Comparison of ENCODE assay signal across 21 mouse cellular contexts in genomic region chr19:43607842-43608680, GRCm38 (mm10). TPM values are rescaled to one million over a fixed set of nuclear protein-coding genes. Genes with fewer than 3 reads are reported as not detected.
A peak's percentile ranks its signal among the peaks of the same experiment; 100 is the strongest.
DNase-seq lines count a peak whose midpoint lies in the region; ATAC-seq and TF ChIP-seq lines count a peak whose summit lies in the region.
"Had no signal": no experiment of that assay in that cellular context is flagged by ENCODE, and none has a peak within 500 bp of the region (broad histone marks: within the 10 kb centered on the region; RNA-seq: fewer than 3 reads in every experiment).

No protein-coding gene starts in this region.

- H3K36me3 ChIP-seq in heart, postnatal 0 days (replicated peaks; ENCODE audit: control insufficient read depth, insufficient read depth, low read length), result no peaks in the 10 kb centered on the region
- H3K36me3 ChIP-seq in megakaryocyte, embryonic 14.5 days (replicated peaks; ENCODE audit: low read length), result no peaks in the 10 kb centered on the region
- no peaks in the 10 kb centered on the region for H3K36me3 ChIP-seq in small intestine, adult 2 months (ENCODE audit: control insufficient read depth, insufficient read depth, low read length)
- H3K36me3 ChIP-seq: heart, embryonic 13.5 days had no signal

- H3K4me2 ChIP-seq in heart, postnatal 0 days (ENCODE audit: low read depth, low read length), result no peak overlapping the region
- H3K4me2 ChIP-seq: heart, embryonic 13.5 days had no signal

- no peak overlapping the region for H3K4me3 ChIP-seq in heart, postnatal 0 days (ENCODE audit: low read depth, low read length)
- H3K4me3 ChIP-seq in megakaryocyte, embryonic 14.5 days (replicated peaks), result peak overlapping the region; percentile 80
- H3K4me3 ChIP-seq in small intestine, adult 2 months (ENCODE audit: low read depth, low read length), result no peak overlapping the region; the same call in 1 of the 2 replicates
- H3K4me3 ChIP-seq: erythroblast, embryonic 14.5 days; heart, embryonic 13.5 days had no signal

- DNase-seq in heart, postnatal 0 days (ENCODE audit: low spot score), result peak; percentile 11
- DNase-seq in heart, adult 9 months (ENCODE audit: low spot score in 2 of 2), result no peak
- peak; percentile 62 for DNase-seq in brain, embryonic 14.5 days (ENCODE audit: low read depth)
- no peak for DNase-seq in adrenal gland, postnatal 10 days
- DNase-seq in spleen, postnatal 36 days (ENCODE audit: low spot score in 2 of 2), result no peak
- DNase-seq: adrenal gland, postnatal 14 days; cerebellum, adult 9-11 months; gastrocnemius, postnatal 25 days; kidney, adult 8-10 months; kidney, postnatal 4 days; lung, postnatal 36 days had no signal

- H3K27me3 ChIP-seq in heart, postnatal 0 days (ENCODE audit: control insufficient read depth, insufficient read depth, low read length), result peaks cover 98% of the 10 kb centered on the region
- peaks cover 97% of the 10 kb centered on the region for H3K27me3 ChIP-seq in megakaryocyte, embryonic 14.5 days (replicated peaks)
- H3K27me3 ChIP-seq in small intestine, adult 2 months (ENCODE audit: control insufficient read depth, insufficient read depth, low read length), result peaks cover 85% of the 10 kb centered on the region

- no peak overlapping the region for H3K27ac ChIP-seq in heart, postnatal 0 days (ENCODE audit: low read depth)
- H3K27ac ChIP-seq in small intestine, adult 2 months (ENCODE audit: insufficient read depth, low read depth, low read length), result peak overlapping the region; percentile 53; the same call in 1 of the 2 replicates
- H3K27ac ChIP-seq: heart, embryonic 13.5 days; liver, embryonic 14.5 days had no signal

- H3K9ac ChIP-seq in heart, postnatal 0 days (replicated peaks; ENCODE audit: low read depth, low read length), result no peak overlapping the region
- H3K9ac ChIP-seq: heart, embryonic 13.5 days; liver, embryonic 14.5 days had no signal

- TF ChIP-seq POLR2A in brain, embryonic 14.5 days (IDR thresholded peaks at IDR 0.05; ENCODE audit: borderline replicate concordance, extremely low read depth, insufficient read depth, insufficient read length, poor library complexity, severe bottlenecking), result no peak
- no peak for TF ChIP-seq POLR2A in small intestine, adult 2 months (IDR thresholded peaks at IDR 0.05; ENCODE audit: low read depth, low read length)

- TF ChIP-seq CTCF in heart, postnatal 0 days (IDR thresholded peaks at IDR 0.05; ENCODE audit: low read depth), result no peak
- no peak for TF ChIP-seq CTCF in brain, embryonic 14.5 days (IDR thresholded peaks at IDR 0.05; ENCODE audit: borderline replicate concordance, extremely low read depth, insufficient read depth, insufficient read length)
- TF ChIP-seq CTCF in small intestine, adult 2 months (IDR thresholded peaks at IDR 0.05; ENCODE audit: extremely low read depth, insufficient read length, insufficient replicate concordance, low read depth, low read length), result no peak

- no peaks in the 10 kb centered on the region for H3K4me1 ChIP-seq in heart, postnatal 0 days (ENCODE audit: control insufficient read depth, insufficient read depth)
- H3K4me1 ChIP-seq in megakaryocyte, embryonic 14.5 days, result peaks cover 59% of the 10 kb centered on the region
- H3K4me1 ChIP-seq in small intestine, adult 2 months (ENCODE audit: control insufficient read depth, insufficient read depth, insufficient read length, low read length), result peaks cover 4% of the 10 kb centered on the region; the same call in 1 of the 2 replicates

- H3K9me3 ChIP-seq in heart, postnatal 0 days (replicated peaks; ENCODE audit: control insufficient read depth, low read length), result no peaks in the 10 kb centered on the region
- no peaks in the 10 kb centered on the region for H3K9me3 ChIP-seq in megakaryocyte, embryonic 14.5 days
- H3K9me3 ChIP-seq: heart, embryonic 13.5 days had no signal

- WGBS in heart, postnatal 0 days, result 2% methylated on average over 11 of the region's 11 CpGs
- 3% methylated on average over 11 of the region's 11 CpGs for WGBS in small intestine, adult 2 months

- ATAC-seq in heart, postnatal 0 days (ENCODE audit: insufficient read depth, low read depth), result no peak
- no peak for ATAC-seq in megakaryocyte, adult 5-6 weeks (ENCODE audit: poor library complexity, severe bottlenecking)

- no peak for TF ChIP-seq EP300 in heart, postnatal 0 days (IDR thresholded peaks at IDR 0.05; ENCODE audit: low read depth)

RNA-seq across cellular contexts. Expression of gene Nkx2-3, which starts 4.1 kb away (rescaled TPM):
- 0.15 TPM in 1 of 2 replicates, not detected in the other for total RNA-seq in heart, postnatal 0 days (2014; rRNA removed; ENCODE audit: low replicate concordance)
- not detected in 2 replicates for polyA plus RNA-seq in heart, postnatal 0 days (2015; fragmentation: Nextera tagmentation; extraction: Ambion mirVana)
- polyA plus RNA-seq in megakaryocyte, embryonic 14.5 days (2012; ENCODE audit: insufficient read depth, low replicate concordance), result 0.18 TPM in 1 of 2 replicates, not detected in the other
- total RNA-seq in megakaryocyte, adult 5-6 weeks (2015), result not detected in 2 replicates
- total RNA-seq in megakaryocyte, adult 5-6 weeks (2017), result not detected in 2 replicates
- polyA plus RNA-seq in brain, embryonic 14.5 days (2012; rRNA removed), result 0.90 and 1.4 TPM in 2 replicates
- 12.3 and 24.9 TPM in 2 replicates for polyA plus RNA-seq in small intestine, adult 2 months (2012; rRNA removed)
- under 1 TPM in 1 of 2 experiments, not detected in 1; 0.12 TPM for total RNA-seq in adrenal gland, postnatal 10 days (2021)
- total RNA-seq: adrenal gland, postnatal 14 days; gastrocnemius, postnatal 25 days; layer of hippocampus, postnatal 14 days; left cerebral cortex, postnatal 14 days had no signal
- polyA plus RNA-seq: erythroblast, embryonic 14.5 days; heart, embryonic 13.5 days; neural tube, embryonic 14.5 days; urinary bladder, adult 2 months had no signal

Comparison
In these comparisons a context has a peak if more than half of its experiments do, and no peak if none do; other contexts are left out.
1. DNase-seq: peak in heart, postnatal 0 days (single experiment) and brain, embryonic 14.5 days (single experiment); none in heart, adult 9 months (0 of 2), adrenal gland, postnatal 10 days (single experiment) and spleen, postnatal 36 days (0 of 2).